In genomic region chr14:75505126-75505840, GRCm38 (mm10) we compare ENCODE assay signal across 12 mouse cellular contexts. TPM values are rescaled to one million over a fixed set of nuclear protein-coding genes. Genes with fewer than 3 reads are reported as not detected.
A peak's percentile ranks its signal among the peaks of the same experiment; 100 is the strongest.
DNase-seq lines count a peak whose midpoint lies in the region; ATAC-seq and TF ChIP-seq lines count a peak whose summit lies in the region.
"Had no signal": no experiment of that assay in that cellular context is flagged by ENCODE, and none has a peak within 500 bp of the region (broad histone marks: within the 10 kb centered on the region; RNA-seq: fewer than 3 reads in every experiment).

No protein-coding gene starts in this region.

- H3K27me3 ChIP-seq in forebrain, embryonic 10.5 days (ENCODE audit: poor library complexity, severe bottlenecking), result peaks cover 47% of the 10 kb centered on the region
- H3K27me3 ChIP-seq in hindbrain, embryonic 15.5 days, result no peaks in the 10 kb centered on the region
- H3K27me3 ChIP-seq in neural tube, embryonic 13.5 days, result no peaks in the 10 kb centered on the region
- H3K27me3 ChIP-seq in intestine, embryonic 15.5 days (replicated peaks), result no peaks in the 10 kb centered on the region
- no peaks in the 10 kb centered on the region for H3K27me3 ChIP-seq in heart, adult 2 months (ENCODE audit: control insufficient read depth, insufficient read depth, low read length)
- H3K27me3 ChIP-seq: embryonic facial prominence, embryonic 12.5 days; liver, embryonic 15.5 days had no signal

- intact Hi-C loops in heart, adult 2 months (cut with DNase I), result no loop called here

- no peak for TF ChIP-seq EP300 in heart, adult 2 months (IDR thresholded peaks at IDR 0.05; ENCODE audit: insufficient read depth, low read depth, low read length)

- H3K4me2 ChIP-seq in hindbrain, embryonic 15.5 days, result no peak overlapping the region
- H3K4me2 ChIP-seq in neural tube, embryonic 13.5 days, result no peak overlapping the region
- H3K4me2 ChIP-seq in intestine, embryonic 15.5 days (replicated peaks), result no peak overlapping the region
- H3K4me2 ChIP-seq: embryonic facial prominence, embryonic 12.5 days; liver, embryonic 15.5 days had no signal

- 21% methylated on average over 8 of the region's 8 CpGs for WGBS in forebrain, embryonic 10.5 days
- WGBS in hindbrain, embryonic 15.5 days, result 23% methylated on average over 8 of the region's 8 CpGs
- WGBS in neural tube, embryonic 13.5 days, result 19% methylated on average over 8 of the region's 8 CpGs
- 51% methylated on average over 8 of the region's 8 CpGs for WGBS in intestine, embryonic 15.5 days
- 48% methylated on average over 8 of the region's 8 CpGs for WGBS in heart, adult 2 months

- no peaks in the 10 kb centered on the region for H3K36me3 ChIP-seq in forebrain, embryonic 10.5 days (replicated peaks)
- H3K36me3 ChIP-seq in hindbrain, embryonic 15.5 days, result no peaks in the 10 kb centered on the region
- no peaks in the 10 kb centered on the region for H3K36me3 ChIP-seq in neural tube, embryonic 13.5 days
- no peaks in the 10 kb centered on the region for H3K36me3 ChIP-seq in intestine, embryonic 15.5 days
- no peaks in the 10 kb centered on the region for H3K36me3 ChIP-seq in heart, adult 2 months (ENCODE audit: control insufficient read depth, insufficient read depth, low read length)
- H3K36me3 ChIP-seq: embryonic facial prominence, embryonic 12.5 days; liver, embryonic 15.5 days had no signal

- peaks cover 49% of the 10 kb centered on the region for H3K4me1 ChIP-seq in forebrain, embryonic 10.5 days
- peaks cover 18% of the 10 kb centered on the region for H3K4me1 ChIP-seq in hindbrain, embryonic 15.5 days (replicated peaks)
- peaks cover 32% of the 10 kb centered on the region for H3K4me1 ChIP-seq in neural tube, embryonic 13.5 days (replicated peaks)
- H3K4me1 ChIP-seq in intestine, embryonic 15.5 days (replicated peaks), result no peaks in the 10 kb centered on the region; the same call in 1 of the 2 replicates
- no peaks in the 10 kb centered on the region for H3K4me1 ChIP-seq in heart, adult 2 months (ENCODE audit: control insufficient read depth, insufficient read depth, low read length)
- H3K4me1 ChIP-seq: embryonic facial prominence, embryonic 12.5 days; liver, embryonic 15.5 days had no signal

- H3K27ac ChIP-seq in forebrain, embryonic 10.5 days, result peak overlapping the region; percentile 86
- H3K27ac ChIP-seq in hindbrain, embryonic 15.5 days (replicated peaks), result peak overlapping the region; percentile 30; the same call in 1 of the 2 replicates
- H3K27ac ChIP-seq in neural tube, embryonic 13.5 days (replicated peaks), result peak overlapping the region; percentile 54; the same call in 1 of the 2 replicates
- H3K27ac ChIP-seq in intestine, embryonic 15.5 days, result no peak overlapping the region
- H3K27ac ChIP-seq in heart, adult 2 months, result no peak overlapping the region
- H3K27ac ChIP-seq: embryonic facial prominence, embryonic 12.5 days; liver, embryonic 15.5 days had no signal

- no peak overlapping the region for H3K4me3 ChIP-seq in forebrain, embryonic 10.5 days
- H3K4me3 ChIP-seq in hindbrain, embryonic 15.5 days, result no peak overlapping the region
- H3K4me3 ChIP-seq in neural tube, embryonic 13.5 days, result no peak overlapping the region
- no peak overlapping the region for H3K4me3 ChIP-seq in intestine, embryonic 15.5 days (replicated peaks)
- no peak overlapping the region for H3K4me3 ChIP-seq in heart, adult 2 months
- H3K4me3 ChIP-seq: embryonic facial prominence, embryonic 12.5 days; liver, embryonic 15.5 days had no signal

- no peak overlapping the region for H3K9ac ChIP-seq in hindbrain, embryonic 15.5 days
- no peak overlapping the region for H3K9ac ChIP-seq in neural tube, embryonic 13.5 days
- H3K9ac ChIP-seq in intestine, embryonic 15.5 days, result no peak overlapping the region
- no peak overlapping the region for H3K9ac ChIP-seq in heart, adult 2 months (ENCODE audit: low read depth, low read length)
- H3K9ac ChIP-seq: embryonic facial prominence, embryonic 12.5 days; liver, embryonic 15.5 days had no signal

- TF ChIP-seq POLR2A in heart, adult 2 months (IDR thresholded peaks at IDR 0.05; ENCODE audit: insufficient read depth, low read depth, low read length), result no peak

- H3K9me3 ChIP-seq in forebrain, embryonic 10.5 days, result no peaks in the 10 kb centered on the region
- H3K9me3 ChIP-seq in hindbrain, embryonic 15.5 days, result no peaks in the 10 kb centered on the region
- H3K9me3 ChIP-seq in neural tube, embryonic 13.5 days, result no peaks in the 10 kb centered on the region
- no peaks in the 10 kb centered on the region for H3K9me3 ChIP-seq in intestine, embryonic 15.5 days
- H3K9me3 ChIP-seq: embryonic facial prominence, embryonic 12.5 days; liver, embryonic 15.5 days had no signal

- DNase-seq in WW6 (ENCODE audit: low read depth, low spot score), result peak; percentile 43
- DNase-seq in forebrain, embryonic 10.5 days (ENCODE audit: extremely low spot score, low spot score), result peak; percentile 56
- DNase-seq in cerebellum, adult 18-20 months, result no peak
- DNase-seq in heart, adult 2 months, result no peak

- no peaks in the 10 kb centered on the region for H3K79me2 ChIP-seq in heart, adult 2 months (replicated peaks; ENCODE audit: control insufficient read depth, insufficient read depth, low read length)

- 0 out of 2 replicates have a peak, but pooled peaks have one; percentile 49 for ATAC-seq in hindbrain, embryonic 15.5 days (ENCODE audit: low FRiP score, low read depth)
- peak; percentile 74 for ATAC-seq in neural tube, embryonic 13.5 days (ENCODE audit: low read depth)
- no peak for ATAC-seq in intestine, embryonic 15.5 days
- ATAC-seq: CD4-positive, CD25-positive, alpha-beta regulatory T cell, adult 4 months had no signal

- no peak for TF ChIP-seq CTCF in heart, adult 2 months (IDR thresholded peaks at IDR 0.05)

RNA-seq across cellular contexts. Expression of gene Siah3, which starts 49.5 kb away (rescaled TPM):
- 0.48 and 0.63 TPM in 2 replicates for polyA plus RNA-seq in forebrain, embryonic 10.5 days (2016; fragmentation: Nextera tagmentation; extraction: Ambion mirVana)
- polyA plus RNA-seq in hindbrain, embryonic 15.5 days (2015; fragmentation: Nextera tagmentation; extraction: Ambion mirVana), result 4.1 and 4.7 TPM in 2 replicates
- 6.0 and 6.9 TPM in 2 replicates for polyA plus RNA-seq in neural tube, embryonic 13.5 days (2015; fragmentation: Nextera tagmentation; extraction: Ambion mirVana)
- polyA plus RNA-seq in intestine, embryonic 15.5 days (2015; fragmentation: Nextera tagmentation; extraction: Ambion mirVana), result 0.06 and 0.24 TPM in 2 replicates
- total RNA-seq in heart, adult 2 months (2021), result not detected
- 0.02 TPM in 1 of 2 replicates, not detected in the other for polyA plus RNA-seq in heart, adult 2 months (2012; rRNA removed)
- total RNA-seq: heart, adult 8-10 months; megakaryocyte progenitor cell, adult 5-6 weeks had no signal

Comparison
In these comparisons a context has a peak if more than half of its experiments do, and no peak if none do; other contexts are left out.
1. DNase-seq: peak in WW6 (single experiment) and forebrain, embryonic 10.5 days (single experiment); none in cerebellum, adult 18-20 months (0 of 2) and heart, adult 2 months (0 of 2).
2. H3K27ac ChIP-seq: peak in forebrain, embryonic 10.5 days (single experiment), hindbrain, embryonic 15.5 days (single experiment) and neural tube, embryonic 13.5 days (single experiment); none in intestine, embryonic 15.5 days (single experiment) and heart, adult 2 months (single experiment).